Mouse (Mus musculus): ENCODE results near the gene Gm45337. TPM values are rescaled to one million over a fixed set of nuclear protein-coding genes. Genes with fewer than 3 reads are reported as not detected.
"Not testable (repeated sequence)": the region's sequence is repeated elsewhere in the genome, so short reads cannot be mapped to it uniquely, and the experiment has no call there.

Gene Gm45337
- polyA plus RNA-seq (2012; ENCODE audit: insufficient read depth, insufficient read length, missing spikeins): not detected in 2 replicates

GRCm38 (mm10) chr7:142144507-142144906 is at the start of gene Gm45337:
Gene Gm45337, minus strand, starts transcription at chr7:142144607.
- TF ChIP-seq CTCF (IDR thresholded peaks at IDR 0.05; ENCODE audit: low read depth, low read length): no peak
- no peak for TF ChIP-seq POLR2A (IDR thresholded peaks at IDR 0.05; ENCODE audit: borderline replicate concordance, low read depth, low read length)
- Histone ChIP-seq H3K4me3 (ENCODE audit: insufficient read depth, low read length) (no peak within 1 kb of the TSS), H3K27ac (ENCODE audit: insufficient read depth, low read depth, low read length) (no peak within 1 kb of the TSS), H3K4me1 (ENCODE audit: control insufficient read depth, insufficient read depth, low read length) (no peaks in the 10 kb centered on the region)

- Histone ChIP-seq H3K4me1 (ENCODE audit: control insufficient read depth, insufficient read depth, low read length) (no peaks in the 10 kb centered on the region), H3K4me3 (ENCODE audit: insufficient read depth, low read length) (no peak within 1 kb of the TSS), H3K27ac (ENCODE audit: insufficient read depth, low read depth, low read length) (no peak within 1 kb of the TSS)
- TF ChIP-seq CTCF (IDR thresholded peaks at IDR 0.05; ENCODE audit: low read depth, low read length): no peak
- TF ChIP-seq POLR2A (IDR thresholded peaks at IDR 0.05; ENCODE audit: borderline replicate concordance, low read depth, low read length): no peak
Observed at GRCm38 (mm10) chr7:142190289-142190688, 45.9 kb upstream of the Gm45337 start, which contains the start of gene Gm10153. Gene Gm10153, minus strand, starts transcription at chr7:142190389.

DNA sequence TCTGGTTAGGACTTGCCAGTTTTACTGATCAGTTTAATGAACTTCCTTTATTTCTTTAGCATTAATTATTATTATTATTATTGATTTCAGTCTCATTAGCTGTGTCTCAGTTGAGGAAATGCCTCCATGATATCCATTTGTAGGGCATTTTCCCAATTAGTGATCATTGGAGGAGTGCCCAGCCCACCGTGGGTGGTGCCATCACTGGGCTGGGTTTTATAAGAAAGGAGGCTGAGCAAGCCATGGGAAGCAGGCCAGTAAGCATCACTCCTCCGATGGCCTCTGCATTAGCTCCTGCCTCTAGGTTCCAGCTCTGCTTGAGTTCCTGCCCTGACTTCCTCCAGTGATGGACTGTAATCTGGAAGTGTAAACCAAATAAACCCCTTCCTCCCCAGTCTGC is 43.7 kb upstream of the Gm45337 start:
- TF ChIP-seq CTCF (IDR thresholded peaks at IDR 0.05; ENCODE audit: low read depth, low read length) (no peak), POLR2A (IDR thresholded peaks at IDR 0.05; ENCODE audit: borderline replicate concordance, low read depth, low read length) (no peak)
- no peaks in the 10 kb centered on the region for H3K4me1 ChIP-seq (ENCODE audit: control insufficient read depth, insufficient read depth, low read length)
- H3K4me3 ChIP-seq (ENCODE audit: insufficient read depth, low read length): no peak overlapping the region
- no peak overlapping the region for H3K27ac ChIP-seq (ENCODE audit: insufficient read depth, low read depth, low read length)

DNA sequence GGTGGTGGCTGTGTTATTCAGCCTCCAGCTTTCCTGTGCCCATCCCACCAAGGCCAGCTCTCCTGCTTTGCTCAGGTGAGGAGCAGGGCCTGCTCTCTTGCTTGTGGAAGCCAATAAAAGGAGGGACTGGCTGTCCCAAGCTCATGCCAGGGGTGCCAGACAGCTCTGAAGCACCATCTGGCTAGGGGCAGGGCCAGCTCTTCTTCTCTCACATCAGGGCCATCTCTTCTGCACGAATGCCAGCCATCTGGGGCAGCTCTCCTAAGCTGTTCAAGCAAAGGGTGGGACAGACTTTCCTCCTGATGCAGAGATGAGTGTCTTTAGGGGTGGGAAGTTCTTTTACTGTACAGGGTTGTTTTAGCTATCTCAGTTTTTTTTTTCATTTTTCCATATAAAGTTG is 36.6 kb upstream of the Gm45337 start:
- TF ChIP-seq POLR2A (IDR thresholded peaks at IDR 0.05; ENCODE audit: borderline replicate concordance, low read depth, low read length): no peak
- no peak for TF ChIP-seq CTCF (IDR thresholded peaks at IDR 0.05; ENCODE audit: low read depth, low read length)
- Histone ChIP-seq H3K27ac (ENCODE audit: insufficient read depth, low read depth, low read length) (no peak overlapping the region), H3K4me3 (ENCODE audit: insufficient read depth, low read length) (no peak overlapping the region), H3K4me1 (ENCODE audit: control insufficient read depth, insufficient read depth, low read length) (no peaks in the 10 kb centered on the region)

- H3K4me1 ChIP-seq (ENCODE audit: control insufficient read depth, insufficient read depth, low read length): no peaks in the 10 kb centered on the region
- no peak overlapping the region for H3K27ac ChIP-seq (ENCODE audit: insufficient read depth, low read depth, low read length)
Observed at GRCm38 (mm10) chr7:142178685-142179084, 34.3 kb upstream of the Gm45337 start.

DNA sequence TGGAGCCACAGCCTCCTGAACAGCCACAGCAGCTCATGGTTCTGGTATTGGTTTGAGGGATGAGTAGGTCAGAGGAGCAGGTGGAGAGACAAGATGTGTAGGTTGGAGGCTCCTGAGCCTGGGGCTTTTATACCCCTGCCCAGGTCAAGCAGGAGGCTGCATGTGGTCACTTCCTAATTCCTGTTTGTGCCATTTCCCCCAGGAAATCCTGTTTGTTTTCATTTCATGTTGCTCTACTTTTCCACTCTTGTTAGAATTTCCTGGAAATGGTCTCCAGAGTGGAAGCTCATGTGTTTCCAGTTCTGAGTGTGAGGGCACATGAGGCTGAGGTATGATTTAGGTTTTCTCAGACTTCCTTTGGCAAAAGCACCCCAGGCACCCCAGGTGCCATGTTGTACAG is 31.5 kb upstream of the Gm45337 start, which contains the start of gene Krtap5-2:
Krtap5-2 (minus strand) TSS at position 101 of the 400 bp plus-strand sequence.
- H3K4me1 ChIP-seq (ENCODE audit: control insufficient read depth, insufficient read depth, low read length); H3K27ac ChIP-seq (ENCODE audit: insufficient read depth, low read depth, low read length); H3K4me3 ChIP-seq (ENCODE audit: insufficient read depth, low read length): not testable (repeated sequence)

More at GRCm38 (mm10) chr7:142178685-142179084, 34.3 kb upstream of the Gm45337 start:
- no peak overlapping the region for H3K4me3 ChIP-seq (ENCODE audit: insufficient read depth, low read length)
- TF ChIP-seq CTCF (IDR thresholded peaks at IDR 0.05; ENCODE audit: low read depth, low read length) (no peak), POLR2A (IDR thresholded peaks at IDR 0.05; ENCODE audit: borderline replicate concordance, low read depth, low read length) (no peak)

GRCm38 (mm10) chr7:142169836-142170235 is 25.4 kb upstream of the Gm45337 start:
- H3K4me1 ChIP-seq (ENCODE audit: control insufficient read depth, insufficient read depth, low read length): no peaks in the 10 kb centered on the region
- no peak for TF ChIP-seq POLR2A (IDR thresholded peaks at IDR 0.05; ENCODE audit: borderline replicate concordance, low read depth, low read length)
- TF ChIP-seq CTCF (IDR thresholded peaks at IDR 0.05; ENCODE audit: low read depth, low read length): no peak
- H3K27ac ChIP-seq (ENCODE audit: insufficient read depth, low read depth, low read length): no peak overlapping the region
- H3K4me3 ChIP-seq (ENCODE audit: insufficient read depth, low read length): no peak overlapping the region

DNA sequence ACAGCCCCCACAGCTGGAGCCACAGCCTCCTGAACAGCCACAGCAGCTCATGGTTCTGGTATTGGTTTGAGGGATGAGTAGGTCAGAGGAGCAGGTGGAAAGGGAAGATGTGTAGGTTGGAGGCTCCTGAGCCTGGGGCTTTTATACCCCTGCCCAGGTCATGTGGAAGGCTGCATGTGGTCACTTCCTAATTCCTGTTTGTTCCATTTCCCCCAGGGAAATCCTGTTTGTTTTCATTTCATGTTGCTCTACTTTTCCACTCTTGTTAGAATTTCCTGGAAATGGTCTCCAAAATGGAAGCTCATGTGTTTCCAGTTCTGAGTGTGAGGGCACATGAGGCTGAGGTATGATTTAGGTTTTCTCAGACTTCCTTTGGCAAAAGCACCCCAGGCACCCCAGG is 21.2 kb upstream of the Gm45337 start, which contains the start of gene Gm4553:
Gm4553 (minus strand) TSS at position 101 of the 400 bp plus-strand sequence.
- not testable (repeated sequence) for H3K4me3 ChIP-seq (ENCODE audit: insufficient read depth, low read length); H3K4me1 ChIP-seq (ENCODE audit: control insufficient read depth, insufficient read depth, low read length); H3K27ac ChIP-seq (ENCODE audit: insufficient read depth, low read depth, low read length)

- TF ChIP-seq CTCF (IDR thresholded peaks at IDR 0.05; ENCODE audit: low read depth, low read length): no peak
- no peaks in the 10 kb centered on the region for H3K4me1 ChIP-seq (ENCODE audit: control insufficient read depth, insufficient read depth, low read length)
- H3K4me3 ChIP-seq (ENCODE audit: insufficient read depth, low read length): no peak overlapping the region
- H3K27ac ChIP-seq (ENCODE audit: insufficient read depth, low read depth, low read length): no peak overlapping the region
Observed at GRCm38 (mm10) chr7:142159366-142159765, 15.0 kb upstream of the Gm45337 start.

DNA sequence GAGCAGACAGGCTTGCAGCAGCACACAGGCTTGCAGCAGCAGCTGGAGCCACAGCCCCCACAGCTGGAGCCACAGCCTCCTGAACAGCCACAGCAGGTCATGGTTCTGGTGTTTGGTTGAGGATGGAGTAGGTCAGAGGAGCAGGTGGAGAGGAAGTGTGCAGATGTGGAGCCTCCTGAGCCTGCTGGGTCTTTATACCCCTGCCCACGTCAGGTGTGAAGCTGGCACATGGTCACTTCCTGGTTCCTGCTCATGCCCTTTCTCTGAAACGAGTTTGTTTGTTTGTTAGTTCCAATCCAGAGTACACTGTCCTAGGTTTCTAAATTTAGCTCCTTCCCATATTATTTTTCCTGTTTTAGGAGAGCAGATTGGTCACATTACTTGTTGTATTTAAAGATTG is 12.6 kb upstream of the Gm45337 start, which contains the start of gene Gm29735:
Gm29735 (minus strand) TSS at position 101 of the 400 bp plus-strand sequence.
- not testable (repeated sequence) for H3K27ac ChIP-seq (ENCODE audit: insufficient read depth, low read depth, low read length); H3K4me3 ChIP-seq (ENCODE audit: insufficient read depth, low read length); H3K4me1 ChIP-seq (ENCODE audit: control insufficient read depth, insufficient read depth, low read length)

GRCm38 (mm10) chr7:142155308-142155707 is 10.9 kb upstream of the Gm45337 start:
- no peak overlapping the region for H3K27ac ChIP-seq (ENCODE audit: insufficient read depth, low read depth, low read length)
- H3K4me1 ChIP-seq (ENCODE audit: control insufficient read depth, insufficient read depth, low read length): no peaks in the 10 kb centered on the region
- no peak overlapping the region for H3K4me3 ChIP-seq (ENCODE audit: insufficient read depth, low read length)
- TF ChIP-seq CTCF (IDR thresholded peaks at IDR 0.05; ENCODE audit: low read depth, low read length) (no peak), POLR2A (IDR thresholded peaks at IDR 0.05; ENCODE audit: borderline replicate concordance, low read depth, low read length) (no peak)
